Mouse (Mus musculus) heart, postnatal 0 days (tissue): Measurements from ENCODE around the gene Glis3. TPM values are rescaled to one million over a fixed set of nuclear protein-coding genes. Genes with fewer than 3 reads are reported as not detected.

ENCODE experiments used
- ATAC-seq: fragments of 200-750 bp; cut with Nextera tagmentation; 2 replicates; pipeline ENCODE4 v1.8.0; 2017; ENCODE audit warnings: low read depth, moderate number of reproducible peaks, moderate library complexity; ENCODE audit not compliant: insufficient read depth
- DNase-seq: peaks from one replicate; pipeline ENCODE4 v3.0.0-alpha.2; 2016; ENCODE audit warnings: low spot score
- H3K27ac ChIP-seq: fragments of 300-500 bp; sonication (generic); 2 replicates; pipeline ENCODE4 v1.5.1; 2014; ENCODE audit warnings: low read depth, mild to moderate bottlenecking
- H3K27me3 ChIP-seq: fragments of 300-500 bp; sonication (generic); 2 replicates; pipeline ENCODE4 v1.6.1; 2014; ENCODE audit warnings: low read length, mixed read lengths; ENCODE audit not compliant: control insufficient read depth, insufficient read depth
- H3K36me3 ChIP-seq: fragments of 300-500 bp; sonication (generic); replicated peaks from 2 replicates; pipeline ENCODE4 v1.6.1; 2014; ENCODE audit warnings: low read length, mixed read lengths; ENCODE audit not compliant: control insufficient read depth, insufficient read depth
- H3K4me1 ChIP-seq: fragments of 300-500 bp; sonication (generic); 2 replicates; pipeline ENCODE4 v1.6.1; 2014; ENCODE audit warnings: antibody characterized with exemption; ENCODE audit not compliant: control insufficient read depth, insufficient read depth
- H3K4me2 ChIP-seq: fragments of 300-500 bp; sonication (generic); 2 replicates; pipeline ENCODE4 v1.6.1; 2014; ENCODE audit warnings: low read depth, mild to moderate bottlenecking, low read length, moderate library complexity
- H3K4me3 ChIP-seq: fragments of 300-500 bp; sonication (generic); 2 replicates; pipeline ENCODE4 v1.5.1; 2014; ENCODE audit warnings: low read depth, low read length
- H3K9ac ChIP-seq: fragments of 300-500 bp; sonication (generic); replicated peaks from 2 replicates; pipeline ENCODE4 v1.6.1; 2014; ENCODE audit warnings: low read depth, low read length, mixed read lengths
- H3K9me3 ChIP-seq: fragments of 300-500 bp; sonication (generic); replicated peaks from 2 replicates; pipeline ENCODE4 v1.6.1; 2016; ENCODE audit warnings: low read length; ENCODE audit not compliant: control insufficient read depth
- CTCF ChIP-seq: IDR thresholded peaks from 2 replicates; pipeline ENCODE4 v1.5.1; 2016; ENCODE audit warnings: antibody characterized with exemption, control low read depth, low read depth
- EP300 ChIP-seq: IDR thresholded peaks from 2 replicates; pipeline ENCODE4 v1.6.1; 2016; ENCODE audit warnings: antibody characterized with exemption, low read depth
- WGBS: fragments of 180-500 bp; shearing (Covaris S2); extraction: QIAGEN DNeasy Blood & Tissue Kit; methylation state at CpG from one replicate; pipeline ENCODE4 v1.1.7; 2014; 5-methylcytosine and 5-hydroxymethylcytosine counted together
- polyA plus RNA-seq: library from polyadenylated mRNA; unstranded; fragments of >200 nt; fragmentation: Nextera tagmentation; extraction: Ambion mirVana; gene quantifications from 2 replicates; pipeline ENCODE4 v1.2.1, GENCODE M21; 2015
- total RNA-seq: library from RNA; depleted of rRNA; stranded (reverse); fragments of >200 nt; gene quantifications from 2 replicates; pipeline ENCODE4 v1.2.3, GENCODE M21; 2014; ENCODE audit warnings: low replicate concordance

Glis3 gene
- total and polyA plus RNA-seq, 2 experiments from 2014 or later = 0.34 to 10.0 TPM

DNA sequence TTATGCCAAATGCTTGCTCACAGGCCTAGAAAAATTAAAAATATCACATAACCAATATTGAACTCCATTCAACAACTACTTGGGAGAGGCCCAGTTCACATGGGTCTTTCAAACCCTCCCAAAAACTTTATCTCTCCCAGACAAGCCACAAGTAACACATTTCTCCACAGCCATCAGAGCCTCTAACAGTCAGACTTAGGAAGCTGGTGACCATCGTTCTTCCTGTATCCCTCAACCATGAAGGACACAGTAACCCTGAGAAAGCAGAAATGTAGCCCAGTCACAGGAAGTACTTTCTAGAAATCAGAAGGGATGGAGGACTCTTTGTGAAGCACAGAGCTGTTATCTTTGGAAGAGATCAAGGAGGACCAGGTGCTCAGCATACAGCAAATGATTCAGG lies 112.8 kb downstream of the Glis3 start:
- Histone ChIP-seq H3K27ac (no peak overlapping the region), H3K4me1 (no peaks in the 10 kb centered on the region), H3K9me3 (no peaks in the 10 kb centered on the region), H3K27me3 (no peaks in the 10 kb centered on the region), H3K9ac (no peak overlapping the region), H3K4me2 (no peak overlapping the region), H3K4me3 (no peak overlapping the region), H3K36me3 (no peaks in the 10 kb centered on the region)
- WGBS = 55% methylated on average over 1 of the region's 1 CpGs
- ATAC-seq = no peak
- TF ChIP-seq EP300 (no peak), CTCF (no peak)
- no peak for DNase-seq

- Histone ChIP-seq H3K4me1 (no peaks in the 10 kb centered on the region), H3K36me3 (no peaks in the 10 kb centered on the region), H3K27ac (no peak overlapping the region), H3K9ac (no peak overlapping the region), H3K9me3 (no peaks in the 10 kb centered on the region), H3K27me3 (no peaks in the 10 kb centered on the region), H3K4me3 (no peak overlapping the region), H3K4me2 (no peak overlapping the region)
- ATAC-seq = no peak
- no peak for DNase-seq
- 34% methylated on average over 2 of the region's 2 CpGs for WGBS
- no peak for TF ChIP-seq CTCF
- no peak for TF ChIP-seq EP300
These were observed 113.3 kb downstream of the Glis3 start for GRCm38 (mm10) chr19:28566554-28566953.

- ATAC-seq (no peak), DNase-seq (no peak)
- H3K4me1 ChIP-seq = no peaks in the 10 kb centered on the region
- no peak overlapping the region for H3K27ac ChIP-seq
- TF ChIP-seq EP300 (no peak), CTCF (no peak)
- no peaks in the 10 kb centered on the region for H3K27me3 ChIP-seq
- no peak overlapping the region for H3K9ac ChIP-seq
- H3K4me3 ChIP-seq = no peak overlapping the region
- no peak overlapping the region for H3K4me2 ChIP-seq
- no peaks in the 10 kb centered on the region for H3K36me3 ChIP-seq
- no peaks in the 10 kb centered on the region for H3K9me3 ChIP-seq
These were observed 118.2 kb downstream of the Glis3 start for GRCm38 (mm10) chr19:28561697-28562002.

DNA sequence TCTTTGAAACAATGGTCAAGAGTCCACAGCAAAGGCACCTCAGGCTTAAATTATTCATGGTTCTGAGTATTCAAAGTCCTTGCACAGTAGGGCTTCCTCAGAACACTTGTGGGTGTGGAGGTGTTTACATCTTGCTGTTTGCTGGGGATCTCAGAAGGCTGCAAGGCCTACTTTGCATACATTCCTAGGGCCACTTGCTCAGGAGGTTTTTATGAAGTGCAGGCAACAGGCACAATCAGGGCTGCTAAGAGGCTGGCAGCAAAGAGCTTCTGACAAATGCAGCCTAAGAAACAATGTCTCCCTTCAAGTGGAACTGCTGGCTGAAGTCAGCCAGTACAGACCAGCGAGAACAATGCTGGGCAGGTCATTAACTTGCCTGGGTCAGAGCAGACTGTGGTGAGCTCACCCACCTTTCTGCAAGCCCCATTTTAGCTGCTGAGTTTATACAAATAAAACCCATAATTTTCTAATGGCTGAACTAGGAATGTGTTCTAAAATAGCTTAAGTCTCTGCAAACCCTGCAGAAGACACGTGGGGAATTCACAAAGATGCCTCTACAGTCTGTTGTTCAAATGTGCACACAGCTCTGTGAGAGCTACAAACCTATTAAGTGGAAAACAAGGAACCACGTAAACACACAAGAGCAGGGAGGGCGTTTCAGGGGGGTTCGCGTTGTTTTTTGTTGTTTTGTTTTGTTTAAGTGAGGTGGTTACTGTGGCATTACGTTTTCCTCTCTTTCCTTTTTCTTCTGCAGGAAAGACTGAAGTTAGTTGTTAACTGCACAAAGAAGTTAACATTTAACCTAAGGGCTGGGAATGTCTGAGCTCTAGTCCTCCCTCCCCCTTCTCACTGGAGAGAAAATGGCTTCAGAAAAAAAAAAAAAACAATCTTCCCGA lies 118.8 kb downstream of the Glis3 start:
- H3K27ac ChIP-seq = no peak overlapping the region
- H3K4me3 ChIP-seq = no peak overlapping the region
- H3K4me1 ChIP-seq = no peaks in the 10 kb centered on the region
- H3K9ac ChIP-seq = no peak overlapping the region
- no peaks in the 10 kb centered on the region for H3K36me3 ChIP-seq
- 59% methylated on average over 8 of the region's 8 CpGs for WGBS
- no peak for ATAC-seq
- TF ChIP-seq EP300 (no peak), CTCF (no peak)
- DNase-seq = no peak
- H3K9me3 ChIP-seq = no peaks in the 10 kb centered on the region
- H3K4me2 ChIP-seq = no peak overlapping the region
- H3K27me3 ChIP-seq = no peaks in the 10 kb centered on the region

GRCm38 (mm10) chr19:28559836-28560235 lies 120.0 kb downstream of the Glis3 start:
- Histone ChIP-seq H3K27me3 (no peaks in the 10 kb centered on the region), H3K36me3 (no peaks in the 10 kb centered on the region), H3K4me3 (no peak overlapping the region), H3K27ac (no peak overlapping the region), H3K4me1 (no peaks in the 10 kb centered on the region), H3K9me3 (no peaks in the 10 kb centered on the region), H3K9ac (no peak overlapping the region), H3K4me2 (no peak overlapping the region)
- DNase-seq = no peak
- TF ChIP-seq EP300 = no peak
- TF ChIP-seq CTCF = no peak
- 72% methylated on average over 7 of the region's 7 CpGs for WGBS
- no peak for ATAC-seq

DNA sequence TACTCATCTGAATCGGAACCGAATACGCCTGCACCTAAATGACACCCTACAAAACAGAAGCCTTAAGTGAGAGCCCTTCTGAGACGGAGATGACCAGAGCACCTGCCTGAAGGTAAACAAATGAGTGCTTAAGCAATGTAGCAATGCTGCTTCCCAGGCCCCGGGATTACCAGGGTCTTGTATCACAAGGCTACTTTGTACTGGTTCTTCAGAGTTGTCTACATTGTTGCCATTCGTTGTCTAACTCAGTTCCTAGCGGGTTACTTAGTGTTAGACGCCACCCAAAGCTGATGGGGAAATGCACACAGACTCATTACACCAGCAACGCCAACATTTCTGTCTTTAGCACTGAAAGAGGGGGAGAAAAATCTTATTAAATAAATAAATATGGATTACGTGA lies 120.5 kb downstream of the Glis3 start:
- no peaks in the 10 kb centered on the region for H3K27me3 ChIP-seq
- no peak overlapping the region for H3K4me2 ChIP-seq
- 83% methylated on average over 10 of the region's 10 CpGs for WGBS
- no peak overlapping the region for H3K4me3 ChIP-seq
- H3K9me3 ChIP-seq = no peaks in the 10 kb centered on the region
- ATAC-seq = no peak
- TF ChIP-seq CTCF = no peak
- no peak for TF ChIP-seq EP300
- no peak overlapping the region for H3K9ac ChIP-seq
- DNase-seq = no peak
- H3K27ac ChIP-seq = no peak overlapping the region
- H3K4me1 ChIP-seq = no peaks in the 10 kb centered on the region
- H3K36me3 ChIP-seq = no peaks in the 10 kb centered on the region
